Mouse (Mus musculus) G1E (cell line): ENCODE results near the gene Upf3a. TPM values are rescaled to one million over a fixed set of nuclear protein-coding genes. Genes with fewer than 3 reads are reported as not detected.

Experiments
- ATAC-seq: 2 replicates; pipeline ENCODE4 v1.8.0; 2016; ENCODE audit warnings: mild to moderate bottlenecking; ENCODE audit not compliant: insufficient number of reproducible peaks, poor library complexity, low FRiP score, severe bottlenecking; ENCODE audit errors: extremely low read depth
- DNase-seq: peaks from one replicate; pipeline ENCODE4 v3.0.0; 2012; ENCODE audit warnings: low spot score
- H3K27me3 ChIP-seq: 2 replicates; pipeline ENCODE4 v1.6.1; 2012; ENCODE audit warnings: mild to moderate bottlenecking, low read length, inconsistent platforms; ENCODE audit not compliant: insufficient read depth
- H3K36me3 ChIP-seq: replicated peaks from 2 replicates; pipeline ENCODE3; 2012; ENCODE audit warnings: mild to moderate bottlenecking, inconsistent platforms
- H3K4me1 ChIP-seq: 2 replicates; pipeline ENCODE4 v1.6.1; 2012; ENCODE audit warnings: low read depth, low read length, inconsistent platforms, mixed read lengths; ENCODE audit not compliant: insufficient read depth
- H3K4me3 ChIP-seq: 2 replicates; pipeline ENCODE4 v1.5.1; 2012; ENCODE audit warnings: low read depth, mild to moderate bottlenecking, inconsistent platforms, low read length, moderate library complexity, mixed read lengths
- H3K9me3 ChIP-seq: replicated peaks from 2 replicates; pipeline ENCODE4 v1.6.1; 2012; ENCODE audit warnings: inconsistent platforms
- CTCF ChIP-seq: IDR thresholded peaks from 2 replicates; pipeline ENCODE4 v1.5.1; 2012; ENCODE audit warnings: low read depth, low read length, inconsistent platforms, mixed read lengths
- GATA1 ChIP-seq: IDR thresholded peaks from 2 replicates; pipeline ENCODE4 v1.6.1; 2012; ENCODE audit warnings: borderline replicate concordance, low read length, inconsistent platforms, mixed read lengths
- GATA2 ChIP-seq: IDR thresholded peaks from 2 replicates; pipeline ENCODE4 v1.6.1; 2012; ENCODE audit warnings: low read depth, low read length, inconsistent platforms, borderline replicate concordance
- POLR2AphosphoS5 ChIP-seq: IDR thresholded peaks from 2 replicates; pipeline ENCODE4 v1.6.1; 2012; ENCODE audit warnings: low read depth, low read length, inconsistent platforms; ENCODE audit not compliant: insufficient replicate concordance
- TAL1 ChIP-seq: conservative IDR thresholded peaks from 2 replicates; pipeline ENCODE4 v1.6.1; 2012; ENCODE audit warnings: low read depth, low read length, inconsistent platforms, mixed read lengths
- polyA plus RNA-seq: library from polyadenylated mRNA; stranded (reverse); fragments of >175 nt; gene quantifications from 2 replicates; pipeline ENCODE4 v1.2.3, GENCODE M21; 2012
- total RNA-seq, 2 experiments: library from RNA; stranded (forward) in 1 of 2; stranded (reverse) in 1 of 2; fragments of 200-1000 nt in 1 of 2; fragments of >200 nt in 1 of 2; fragmentation: Nextera tagmentation in 1 of 2; gene quantifications; 2 replicates each; pipeline ENCODE4 v1.2.3; 2014 to 2017

Upf3a gene
- total and polyA plus RNA-seq, 3 experiments, result 13.3 to 34.9 (median 21.3) TPM

GRCm38 (mm10) chr8:13756982-13757804, 28.2 kb upstream of the Upf3a start, which contains the start of gene Cdc16:
Cdc16 (plus strand) TSS chr8:13757676.
- no peak for TF ChIP-seq POLR2AphosphoS5
- TF ChIP-seq GATA1, result no peak
- TF ChIP-seq TAL1, result no peak
- TF ChIP-seq CTCF, result no peak
- TF ChIP-seq GATA2, result no peak
- Histone ChIP-seq H3K36me3 (peaks cover 31% of the 10 kb centered on the region), H3K4me1 (peaks cover 17% of the 10 kb centered on the region), H3K9me3 (no peaks in the 10 kb centered on the region), H3K27me3 (no peaks in the 10 kb centered on the region), H3K4me3 (peak within 1 kb of the TSS; percentile 91)
- peak; percentile 69 for DNase-seq
- peak; percentile 81 for ATAC-seq

GRCm38 (mm10) chr8:13757805-13758727, 27.3 kb upstream of the Upf3a start:
- ATAC-seq, result peak; percentile 70

GRCm38 (mm10) chr8:13769206-13769605, 16.2 kb upstream of the Upf3a start:
- Histone ChIP-seq H3K4me1 (no peaks in the 10 kb centered on the region), H3K9me3 (no peaks in the 10 kb centered on the region), H3K36me3 (peaks cover 94% of the 10 kb centered on the region), H3K4me3 (no peak overlapping the region), H3K27me3 (no peaks in the 10 kb centered on the region)
- DNase-seq (no peak), ATAC-seq (no peak)
- TF ChIP-seq CTCF (no peak), GATA1 (no peak), TAL1 (no peak), GATA2 (no peak), POLR2AphosphoS5 (no peak)

More at GRCm38 (mm10) chr8:13757805-13758727, 27.3 kb upstream of the Upf3a start:
- peaks cover 40% of the 10 kb centered on the region for H3K36me3 ChIP-seq
- TF ChIP-seq GATA1 (no peak), GATA2 (no peak), CTCF (0 out of 2 replicates have a peak, but pooled peaks have one; percentile 3)
- DNase-seq, result peak; percentile 66
- no peaks in the 10 kb centered on the region for H3K9me3 ChIP-seq
- peaks cover 17% of the 10 kb centered on the region for H3K4me1 ChIP-seq
- H3K27me3 ChIP-seq, result no peaks in the 10 kb centered on the region
- peak overlapping the region; percentile 91 for H3K4me3 ChIP-seq

GRCm38 (mm10) chr8:13780536-13780935, 4.9 kb upstream of the Upf3a start:
- Histone ChIP-seq H3K9me3 (no peaks in the 10 kb centered on the region), H3K4me3 (no peak overlapping the region), H3K27me3 (no peaks in the 10 kb centered on the region), H3K4me1 (peaks cover 24% of the 10 kb centered on the region), H3K36me3 (peaks cover 68% of the 10 kb centered on the region)
- ATAC-seq (peak; percentile 28), DNase-seq (no peak)
- TF ChIP-seq GATA2 (no peak), POLR2AphosphoS5 (no peak), GATA1 (no peak), TAL1 (no peak), CTCF (no peak)

- TF ChIP-seq CTCF (peak; percentile 34; the same call in 1 of the 2 replicates), GATA1 (no peak)
- peak; percentile 46 for ATAC-seq
These were observed 417 bp downstream of the Upf3a start for GRCm38 (mm10) chr8:13785764-13786299.

GRCm38 (mm10) chr8:13789606-13790005, 4.2 kb downstream of the Upf3a start:
- peaks cover 54% of the 10 kb centered on the region for H3K36me3 ChIP-seq
- no peaks in the 10 kb centered on the region for H3K9me3 ChIP-seq
- H3K4me3 ChIP-seq, result no peak overlapping the region
- ATAC-seq (no peak), DNase-seq (no peak)
- TF ChIP-seq POLR2AphosphoS5 (no peak), CTCF (no peak), GATA1 (no peak), GATA2 (no peak), TAL1 (no peak)
- peaks cover 10% of the 10 kb centered on the region for H3K4me1 ChIP-seq
- no peaks in the 10 kb centered on the region for H3K27me3 ChIP-seq

More at GRCm38 (mm10) chr8:13785764-13786299, 417 bp downstream of the Upf3a start:
- Histone ChIP-seq H3K4me3 (peak overlapping the region; percentile 86), H3K4me1 (peaks cover 25% of the 10 kb centered on the region), H3K27me3 (no peaks in the 10 kb centered on the region), H3K9me3 (no peaks in the 10 kb centered on the region), H3K36me3 (peaks cover 46% of the 10 kb centered on the region)
- DNase-seq, result peak; percentile 98
